Mouse (Mus musculus): ENCODE data around the gene Cd86.
A peak's percentile ranks its signal among the peaks of the same experiment; 100 is the strongest.

The Cd86 gene

GRCm38 (mm10) chr16:36665782-36666181 is at the start of gene Cd86:
TSS of gene Cd86 (minus strand) at chr16:36666081.
- DNase-seq (ENCODE audit: low read depth, low spot score): peak; percentile 86

GRCm38 (mm10) chr16:36711760-36712159 is 45.9 kb upstream of the Cd86 start:
- DNase-seq (ENCODE audit: low read depth, low spot score): peak; percentile 91

DNA sequence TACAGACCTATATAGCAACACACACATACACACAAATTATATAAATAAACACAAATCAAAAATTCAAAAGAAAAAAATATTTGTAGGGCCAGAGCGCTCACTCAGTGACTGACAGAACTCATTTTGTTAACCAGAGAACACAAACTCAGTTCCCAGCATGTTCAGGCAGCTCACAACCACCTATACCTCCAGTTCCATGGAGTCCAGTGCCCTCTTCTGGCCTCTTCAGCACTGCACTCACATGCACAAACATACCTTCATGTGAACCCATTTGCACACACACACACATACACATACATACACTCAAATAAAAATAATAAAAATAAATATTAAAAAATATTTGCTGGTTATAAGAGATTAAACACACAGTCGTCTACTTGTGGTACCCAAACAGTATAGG is 44.9 kb upstream of the Cd86 start:
- peak; percentile 72 for DNase-seq (ENCODE audit: low read depth, low spot score)

- peak; percentile 75 for DNase-seq (ENCODE audit: low read depth, low spot score)
These were observed 43.5 kb upstream of the Cd86 start for GRCm38 (mm10) chr16:36709405-36709804.

GRCm38 (mm10) chr16:36708751-36709150 is 42.9 kb upstream of the Cd86 start:
- peak; percentile 23 for DNase-seq (ENCODE audit: low read depth, low spot score)

GRCm38 (mm10) chr16:36707702-36708423 is 42.0 kb upstream of the Cd86 start:
- DNase-seq (ENCODE audit: low read depth, low spot score): no peak

- DNase-seq (ENCODE audit: low read depth, low spot score): peak; percentile 47
These were observed 34.6 kb upstream of the Cd86 start for GRCm38 (mm10) chr16:36700484-36700883.

DNA sequence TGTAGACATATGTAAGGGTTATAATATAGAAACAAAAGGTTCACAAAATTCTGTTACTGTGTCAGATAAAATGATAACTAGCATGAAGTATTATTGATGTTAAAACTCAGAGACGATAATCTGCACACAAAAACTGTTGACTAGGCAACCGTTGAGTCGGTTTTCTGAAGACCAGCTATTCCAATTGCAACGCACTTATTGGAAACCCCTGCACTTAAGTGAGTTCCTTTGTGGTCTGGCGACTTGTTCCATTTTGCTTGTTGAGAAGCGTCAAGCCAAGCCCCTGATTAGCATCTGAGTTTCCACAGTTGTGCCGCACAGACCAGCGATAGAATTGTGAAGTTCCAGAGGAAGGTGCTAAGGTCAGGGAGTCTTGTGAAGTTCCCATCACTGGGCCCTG is 31.4 kb upstream of the Cd86 start:
- DNase-seq (ENCODE audit: low read depth, low spot score): no peak

GRCm38 (mm10) chr16:36694798-36695290 is 29.0 kb upstream of the Cd86 start:
- DNase-seq (ENCODE audit: low read depth, low spot score): no peak

DNA sequence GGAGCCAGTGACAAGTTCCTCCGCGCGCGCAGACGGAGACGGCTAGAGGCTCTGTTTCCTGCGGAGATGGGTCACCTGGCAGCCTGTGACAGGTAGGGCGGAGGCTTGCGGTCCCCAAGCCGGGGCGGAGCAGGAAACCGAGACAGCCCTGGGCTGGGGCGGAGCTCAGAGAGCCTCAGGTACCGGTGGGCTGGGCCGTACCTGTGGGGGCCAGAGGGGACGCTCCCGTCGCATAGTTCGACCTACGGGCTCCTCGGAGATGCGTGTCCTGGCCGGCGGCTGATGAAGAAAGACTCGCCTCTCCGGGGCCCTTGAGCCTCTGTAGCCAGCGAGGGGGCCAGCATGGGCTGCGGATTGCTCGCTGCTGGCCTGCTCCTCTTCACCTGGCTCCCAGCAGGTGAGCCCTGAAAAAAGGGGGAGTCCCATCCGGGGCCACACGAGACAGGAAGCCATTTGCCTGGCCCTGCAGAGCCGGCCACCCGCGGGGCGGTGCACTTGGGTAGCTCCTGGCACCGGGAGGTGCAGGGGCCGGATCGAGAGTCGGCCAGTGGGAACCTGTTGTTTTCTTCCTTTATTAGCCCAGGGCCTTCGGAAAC is 28.0 kb upstream of the Cd86 start, which contains the start of gene Ildr1:
TSS of gene Ildr1 (plus strand) at position 161 of the 596 bp plus-strand sequence.
- DNase-seq (ENCODE audit: low read depth, low spot score): no peak

GRCm38 (mm10) chr16:36691484-36691883 is 25.6 kb upstream of the Cd86 start:
- DNase-seq (ENCODE audit: low read depth, low spot score): no peak

DNA sequence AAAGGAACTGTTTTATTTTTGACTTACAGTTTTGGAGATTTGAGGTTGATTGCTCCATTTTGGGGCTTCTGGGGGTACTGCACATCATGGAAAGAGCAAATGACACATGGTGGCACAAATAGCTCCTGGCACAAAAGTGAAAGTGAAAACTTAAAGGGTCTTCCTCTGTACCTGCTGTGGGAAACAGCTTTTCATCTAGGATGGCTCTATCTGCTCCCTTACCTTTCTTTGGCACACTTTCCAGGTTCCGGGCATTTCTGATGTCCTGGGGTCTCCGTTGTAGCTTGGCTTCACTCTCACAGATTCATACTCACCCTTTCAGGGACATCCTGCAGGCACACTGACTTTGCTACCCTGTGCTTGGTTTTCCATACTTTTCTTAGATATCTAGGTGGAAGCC is 22.2 kb upstream of the Cd86 start:
- DNase-seq (ENCODE audit: low read depth, low spot score): peak; percentile 33

DNA sequence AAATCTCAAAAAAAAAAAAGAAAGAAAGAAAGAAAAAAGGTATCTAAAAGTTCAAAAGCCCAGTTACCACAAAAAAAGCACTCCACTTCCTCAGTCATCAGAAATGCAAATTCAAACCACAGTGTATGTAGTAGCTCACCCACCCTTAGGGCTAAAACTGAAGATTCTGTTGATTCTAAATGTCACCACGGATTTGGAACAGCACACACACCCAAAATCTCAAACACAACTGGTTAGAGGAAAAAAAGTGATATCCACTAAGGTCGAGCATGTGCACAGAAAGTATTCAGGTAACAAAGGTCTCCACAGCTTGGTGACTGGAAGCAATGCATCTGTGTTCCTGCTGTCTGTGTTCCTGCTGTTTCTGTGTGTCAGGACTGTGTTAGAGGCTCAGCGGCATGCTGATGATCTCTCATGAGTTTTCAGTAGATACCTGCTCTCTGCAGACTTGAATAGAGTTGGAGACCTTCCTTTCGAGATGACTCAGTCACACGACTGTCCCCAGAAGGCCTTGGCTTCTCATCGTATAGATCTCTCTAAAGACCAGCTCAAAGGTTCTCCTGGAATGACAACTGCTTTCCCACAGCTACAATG is 18.5 kb upstream of the Cd86 start:
- peak; percentile 54 for DNase-seq (ENCODE audit: low read depth, low spot score)

- DNase-seq (ENCODE audit: low read depth, low spot score): peak; percentile 63
These were observed 15.9 kb upstream of the Cd86 start for GRCm38 (mm10) chr16:36681829-36682228.

- DNase-seq (ENCODE audit: low read depth, low spot score): no peak
These were observed 10.0 kb upstream of the Cd86 start for GRCm38 (mm10) chr16:36675902-36676301.

DNA sequence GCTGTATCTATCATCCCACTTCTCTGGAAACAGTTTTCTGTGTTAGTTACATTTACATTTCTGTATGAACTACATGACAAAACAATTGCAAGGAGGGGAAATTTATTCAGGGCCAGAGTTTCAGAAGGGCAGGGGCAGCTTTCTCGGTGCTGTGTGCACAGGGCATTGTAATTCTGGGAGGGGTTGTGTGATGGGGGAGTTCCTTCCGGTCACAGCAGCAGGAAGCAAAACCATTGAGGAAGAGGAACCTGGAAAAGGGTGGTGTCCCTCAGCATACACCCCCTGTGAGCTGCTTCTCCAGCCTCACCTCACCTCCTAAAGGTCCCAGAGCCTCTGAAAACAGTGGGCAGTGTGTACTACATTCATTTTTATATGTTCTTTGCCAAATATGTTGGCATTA is 9.4 kb upstream of the Cd86 start:
- peak; percentile 66 for DNase-seq (ENCODE audit: low read depth, low spot score)

- peak; percentile 67 for DNase-seq (ENCODE audit: low read depth, low spot score)
These were observed 8.8 kb upstream of the Cd86 start for GRCm38 (mm10) chr16:36674457-36675204.

GRCm38 (mm10) chr16:36673196-36673595 is 7.3 kb upstream of the Cd86 start:
- no peak for DNase-seq (ENCODE audit: low read depth, low spot score)

- DNase-seq (ENCODE audit: low read depth, low spot score): no peak
These were observed 4.7 kb upstream of the Cd86 start for GRCm38 (mm10) chr16:36670590-36670989.

GRCm38 (mm10) chr16:36666448-36667017 is 652 bp upstream of the Cd86 start:
- no peak for DNase-seq (ENCODE audit: low read depth, low spot score)

DNA sequence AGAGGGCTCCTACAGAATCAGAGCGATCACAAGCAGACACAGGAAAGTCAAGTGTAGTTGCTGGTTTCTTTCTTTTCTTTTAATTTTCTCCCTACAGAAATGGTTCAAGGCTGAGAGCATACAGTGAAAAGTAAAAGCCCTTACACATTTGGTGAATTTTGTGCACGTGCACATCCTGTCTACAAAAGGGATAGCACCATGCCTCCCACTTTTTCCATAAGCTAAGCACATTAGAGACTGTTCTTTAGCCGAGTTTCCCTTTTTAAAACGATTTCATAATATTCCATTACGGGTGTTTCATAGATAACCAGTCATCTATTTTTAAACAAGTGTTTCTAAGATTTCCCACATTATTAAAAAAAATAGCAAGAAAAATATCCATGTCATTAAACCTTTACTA is 2.4 kb downstream of the Cd86 start:
- no peak for DNase-seq (ENCODE audit: low read depth, low spot score)

DNA sequence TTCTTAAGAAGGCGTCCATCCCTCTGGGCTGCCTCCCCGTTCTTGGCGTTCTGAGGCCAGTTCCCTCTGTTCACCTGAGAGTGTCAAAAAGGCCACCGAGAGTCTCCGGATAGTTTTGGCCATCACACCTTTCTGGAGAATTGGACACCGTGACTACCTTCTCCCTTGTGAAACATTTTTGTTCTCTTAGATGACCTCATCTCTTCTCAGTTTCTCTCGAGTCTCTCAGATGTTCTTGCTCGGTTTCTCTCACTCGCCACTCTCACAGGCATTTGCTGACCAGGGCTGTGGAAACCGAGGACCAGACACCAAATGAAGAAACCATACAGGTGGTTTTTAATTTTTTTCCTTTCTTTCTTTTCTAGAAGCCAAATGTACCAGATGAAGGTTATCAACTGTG is 4.6 kb downstream of the Cd86 start:
- DNase-seq (ENCODE audit: low read depth, low spot score): no peak
